Mouse (Mus musculus) neural tube, embryonic 11.5 days (tissue): ENCODE data around the gene Gm11487. TPM values are rescaled to one million over a fixed set of nuclear protein-coding genes. Genes with fewer than 3 reads are reported as not detected.
"Not testable (repeated sequence)": the region's sequence is repeated elsewhere in the genome, so short reads cannot be mapped to it uniquely, and the experiment has no call there.

Experiments used
- ATAC-seq: fragments of 200-750 bp; cut with Nextera tagmentation; 2 replicates; pipeline ENCODE4 v1.8.0; 2017; ENCODE audit warnings: moderate number of reproducible peaks, mild to moderate bottlenecking, moderate TSS enrichment, moderate library complexity; ENCODE audit not compliant: insufficient read depth, low FRiP score, low TSS enrichment
- DNase-seq: peaks from one replicate; pipeline ENCODE4 v3.0.0-alpha.2; 2015; ENCODE audit warnings: low spot score
- H3K27ac ChIP-seq: fragments of 300-500 bp; sonication (generic); 2 replicates; pipeline ENCODE4 v1.5.1; 2014; ENCODE audit warnings: low read depth, mild to moderate bottlenecking, low read length
- H3K27me3 ChIP-seq: fragments of 300-500 bp; sonication (generic); 2 replicates; pipeline ENCODE4 v1.6.1; 2014; ENCODE audit warnings: mild to moderate bottlenecking, low read length, mixed read lengths; ENCODE audit not compliant: control insufficient read depth, insufficient read depth
- H3K36me3 ChIP-seq: fragments of 300-500 bp; sonication (generic); 2 replicates; pipeline ENCODE4 v1.6.1; 2014; ENCODE audit warnings: mild to moderate bottlenecking, low read length, moderate library complexity, mixed read lengths; ENCODE audit not compliant: control insufficient read depth, insufficient read depth
- H3K4me1 ChIP-seq: fragments of 300-500 bp; sonication (generic); 2 replicates; pipeline ENCODE4 v1.6.1; 2014; ENCODE audit warnings: low read length, mixed read lengths; ENCODE audit not compliant: control insufficient read depth, insufficient read depth
- H3K4me2 ChIP-seq: fragments of 300-500 bp; sonication (generic); 2 replicates; pipeline ENCODE4 v1.6.1; 2014; ENCODE audit warnings: low read depth, mild to moderate bottlenecking, moderate library complexity
- H3K4me3 ChIP-seq: fragments of 300-500 bp; sonication (generic); 2 replicates; pipeline ENCODE4 v1.5.1; 2014; ENCODE audit warnings: low read depth, low read length
- H3K9ac ChIP-seq: fragments of 300-500 bp; sonication (generic); 2 replicates; pipeline ENCODE4 v1.6.1; 2014; ENCODE audit warnings: mild to moderate bottlenecking, low read length
- H3K9me3 ChIP-seq: fragments of 300-500 bp; sonication (generic); 2 replicates; pipeline ENCODE4 v1.6.1; 2016; ENCODE audit warnings: low read length; ENCODE audit not compliant: control insufficient read depth
- WGBS: fragments of 180-500 bp; shearing (Covaris S2); extraction: QIAGEN DNeasy Blood & Tissue Kit; methylation state at CpG from one replicate; pipeline ENCODE4 v1.1.7; 2014; 5-methylcytosine and 5-hydroxymethylcytosine counted together
- polyA plus RNA-seq: library from polyadenylated mRNA; unstranded; fragments of >200 nt; fragmentation: Nextera tagmentation; extraction: Ambion mirVana; gene quantifications from 2 replicates; pipeline ENCODE4 v1.2.1, GENCODE M21; 2014

The Gm11487 gene
- polyA plus RNA-seq, result not detected in 2 replicates

DNA sequence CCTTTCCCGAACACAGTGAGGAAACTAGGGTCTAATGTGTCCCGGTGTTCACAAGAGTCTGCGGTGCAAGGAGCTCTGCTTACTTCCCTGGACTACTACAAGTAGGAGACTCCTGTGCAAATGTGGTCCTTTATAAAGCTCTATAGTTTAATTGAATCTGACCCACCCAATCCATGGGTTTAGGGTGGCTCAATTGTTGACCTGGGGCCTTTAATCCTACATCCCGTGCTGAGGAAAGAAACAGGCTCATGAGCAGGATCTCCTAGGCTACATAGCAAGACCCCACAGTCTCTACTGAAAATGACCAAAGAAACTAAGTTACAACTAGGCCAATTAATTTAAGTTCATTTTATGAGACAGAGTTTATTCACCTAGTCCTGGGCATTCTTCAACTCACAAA is at the start of gene Gm11487:
TSS of gene Gm11487 (minus strand) at position 101 of the 400 bp plus-strand sequence.
- not testable (repeated sequence) for H3K4me1 ChIP-seq, ATAC-seq, H3K4me2 ChIP-seq, H3K36me3 ChIP-seq, H3K9me3 ChIP-seq, H3K4me3 ChIP-seq, H3K27me3 ChIP-seq, H3K9ac ChIP-seq, DNase-seq, H3K27ac ChIP-seq
- 94% methylated on average over 4 of the region's 4 CpGs for WGBS

DNA sequence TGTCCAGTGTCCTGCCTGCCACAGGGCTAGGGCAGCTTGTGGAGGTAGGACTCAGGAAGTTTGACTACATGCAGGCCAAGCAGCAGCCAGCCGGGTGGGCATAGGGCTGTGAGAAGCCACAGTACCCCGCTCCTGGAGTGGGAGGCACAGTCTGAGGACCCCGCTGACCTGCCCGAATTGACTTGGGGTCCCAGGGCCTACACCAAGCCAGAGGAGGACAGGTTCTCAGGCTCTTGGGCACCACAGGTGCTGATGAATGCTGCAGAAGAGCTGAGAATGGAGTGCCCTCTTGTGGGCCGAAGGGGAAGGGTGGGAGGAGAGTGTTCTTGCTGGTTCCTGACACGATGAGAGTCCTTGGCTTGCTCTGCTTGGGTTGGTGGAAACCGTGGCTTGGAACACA is 39.8 kb upstream of the Gm11487 start:
- Histone ChIP-seq H3K9ac (no peak overlapping the region), H3K9me3 (no peaks in the 10 kb centered on the region), H3K36me3 (no peaks in the 10 kb centered on the region), H3K4me1 (no peaks in the 10 kb centered on the region), H3K27me3 (no peaks in the 10 kb centered on the region), H3K4me2 (no peak overlapping the region), H3K27ac (no peak overlapping the region), H3K4me3 (no peak overlapping the region)
- DNase-seq (peak; percentile 23), ATAC-seq (no peak)
- WGBS, result 60% methylated on average over 7 of the region's 7 CpGs

DNA sequence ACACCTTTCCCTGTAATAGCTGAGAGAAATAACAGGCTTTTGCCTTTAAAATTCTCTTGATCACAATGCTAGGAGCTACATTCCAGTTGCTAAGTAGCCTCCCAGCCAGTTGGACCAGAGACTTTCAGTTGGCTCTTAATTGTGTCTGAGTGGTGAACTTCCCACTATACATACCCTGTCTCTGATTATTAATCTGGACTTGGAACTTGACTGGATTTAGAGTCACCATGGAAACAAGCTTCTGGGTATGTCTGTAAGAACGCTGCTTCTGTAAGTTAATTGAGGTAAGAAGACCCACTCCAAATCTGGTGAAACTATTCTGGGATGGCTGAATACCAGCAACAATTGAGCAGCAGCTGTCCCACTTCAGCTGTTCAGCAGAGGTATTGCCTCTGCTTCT is 37.7 kb upstream of the Gm11487 start:
- H3K9me3 ChIP-seq, result no peaks in the 10 kb centered on the region

DNA sequence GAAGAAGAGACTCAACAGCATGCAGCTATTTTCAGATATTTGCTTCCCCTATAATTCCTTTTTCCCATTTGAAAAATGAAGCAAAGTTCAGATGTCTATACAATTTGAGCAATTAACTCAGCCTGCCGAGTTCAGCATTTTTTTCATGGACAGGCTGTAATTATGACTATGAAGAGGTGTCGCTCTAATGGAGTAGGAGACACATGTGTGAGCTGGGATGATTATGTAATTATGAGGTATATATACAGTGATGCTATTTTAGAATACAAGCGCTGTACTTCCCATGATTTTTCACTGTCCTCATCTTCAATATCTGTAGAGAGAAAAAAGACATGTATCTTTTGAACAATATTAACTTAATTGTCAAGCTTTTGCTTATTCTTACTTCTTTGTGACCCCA is 21.0 kb upstream of the Gm11487 start:
- Histone ChIP-seq H3K4me2 (no peak overlapping the region), H3K9me3 (no peaks in the 10 kb centered on the region), H3K27ac (no peak overlapping the region), H3K9ac (no peak overlapping the region), H3K4me3 (no peak overlapping the region), H3K36me3 (no peaks in the 10 kb centered on the region), H3K27me3 (no peaks in the 10 kb centered on the region), H3K4me1 (no peaks in the 10 kb centered on the region)
- WGBS, result 86% methylated on average over 3 of the region's 3 CpGs
- DNase-seq, result no peak
- no peak for ATAC-seq

More for the DNA sequence above, 37.7 kb upstream of the Gm11487 start:
- DNase-seq (no peak), ATAC-seq (no peak)
- Histone ChIP-seq H3K4me3 (no peak overlapping the region), H3K4me2 (no peak overlapping the region), H3K9ac (no peak overlapping the region), H3K27me3 (no peaks in the 10 kb centered on the region), H3K36me3 (no peaks in the 10 kb centered on the region), H3K4me1 (no peaks in the 10 kb centered on the region), H3K27ac (no peak overlapping the region)
- 74% methylated on average over 1 of the region's 1 CpGs for WGBS

DNA sequence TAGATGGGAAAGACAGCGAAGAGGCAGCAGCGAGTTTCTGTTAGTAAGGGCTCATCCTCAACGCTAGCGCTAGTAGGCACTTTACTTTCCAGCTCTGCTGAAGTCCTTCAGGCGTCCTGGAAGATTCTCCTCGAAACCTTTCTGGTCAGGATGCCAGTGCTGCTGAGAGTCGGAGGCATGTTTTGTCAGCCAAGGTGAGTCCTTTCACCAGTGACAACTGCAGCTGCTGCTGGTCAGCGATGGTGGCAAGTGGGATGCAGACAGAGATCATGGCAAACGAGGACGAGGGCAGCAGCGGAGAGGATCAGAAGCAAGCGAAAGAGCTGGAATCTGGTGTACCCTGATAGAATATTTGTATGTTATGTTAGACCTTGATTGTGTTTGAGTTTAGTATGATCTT is 18.2 kb upstream of the Gm11487 start:
- no peaks in the 10 kb centered on the region for H3K4me1 ChIP-seq
- H3K27ac ChIP-seq, result no peak overlapping the region
- H3K4me2 ChIP-seq, result no peak overlapping the region
- 95% methylated on average over 12 of the region's 12 CpGs for WGBS
- no peak overlapping the region for H3K4me3 ChIP-seq
- H3K36me3 ChIP-seq, result no peaks in the 10 kb centered on the region
- H3K27me3 ChIP-seq, result no peaks in the 10 kb centered on the region
- no peaks in the 10 kb centered on the region for H3K9me3 ChIP-seq
- no peak for DNase-seq
- no peak for ATAC-seq
- no peak overlapping the region for H3K9ac ChIP-seq

GRCm38 (mm10) chr4:73366534-73366933 is 38.3 kb downstream of the Gm11487 start:
- H3K4me2 ChIP-seq, result no peak overlapping the region
- 48% methylated on average over 3 of the region's 3 CpGs for WGBS
- DNase-seq, result no peak
- H3K27ac ChIP-seq, result no peak overlapping the region
- no peak overlapping the region for H3K4me3 ChIP-seq
- H3K27me3 ChIP-seq, result no peaks in the 10 kb centered on the region
- H3K9ac ChIP-seq, result no peak overlapping the region
- no peaks in the 10 kb centered on the region for H3K36me3 ChIP-seq
- ATAC-seq, result no peak
- H3K9me3 ChIP-seq, result no peaks in the 10 kb centered on the region
- no peaks in the 10 kb centered on the region for H3K4me1 ChIP-seq

Other genes starting within 250 kb of the Gm11487 start
- not detected in 2 replicates for gene Gm11238, start 202.8 kb upstream of the Gm11487 start, polyA plus RNA-seq
- gene Gm11237, start 217.9 kb upstream of the Gm11487 start, polyA plus RNA-seq, result not detected in 2 replicates
- not detected in 2 replicates for gene Gm11236, start 233.0 kb upstream of the Gm11487 start, polyA plus RNA-seq